Mouse (Mus musculus) lung, embryonic 14.5 days (tissue): ENCODE measurements around the gene Fbl. TPM values are rescaled to one million over a fixed set of nuclear protein-coding genes. Genes with fewer than 3 reads are reported as not detected.

Experiments used
- polyA plus RNA-seq: library from polyadenylated mRNA; unstranded; fragments of >200 nt; fragmentation: Nextera tagmentation; extraction: Ambion mirVana; gene quantifications from 2 replicates; pipeline ENCODE4 v1.2.1, GENCODE M21; 2014

Gene Fbl
- polyA plus RNA-seq, 1 experiment from 2014 or later, result 50.9 TPM

Other genes with a start within 250 kb of the Fbl start
- 10.1 TPM in 2 replicates for gene Zfp974, start 240.2 kb upstream of the Fbl start, polyA plus RNA-seq
- gene Zfp780b, start 190.5 kb upstream of the Fbl start, polyA plus RNA-seq, result 16.2 and 17.5 TPM in 2 replicates
- 6.0 and 6.6 TPM in 2 replicates for gene Zfp850, start 155.6 kb upstream of the Fbl start, polyA plus RNA-seq
- 300 and 307 TPM in 2 replicates for gene Psmc4, start 119.6 kb upstream of the Fbl start, polyA plus RNA-seq
- gene Fcgbp, start 98.5 kb upstream of the Fbl start, polyA plus RNA-seq, result 0.84 and 1.8 TPM in 2 replicates
- gene 9530053A07Rik, start 40.2 kb upstream of the Fbl start, polyA plus RNA-seq, result not detected in 2 replicates
- 13.2 and 14.4 TPM in 2 replicates for gene Dyrk1b, start 9.8 kb downstream of the Fbl start, polyA plus RNA-seq
- 9.8 and 12.9 TPM in 2 replicates for gene Eid2, start 98.2 kb downstream of the Fbl start, polyA plus RNA-seq
- 9.0 and 10.9 TPM in 2 replicates for gene Eid2b, start 108.0 kb downstream of the Fbl start, polyA plus RNA-seq
- 0.15 TPM in 1 of 2 replicates, not detected in the other for gene Selenov, start 121.5 kb downstream of the Fbl start, polyA plus RNA-seq
- 0.43 and 0.66 TPM in 2 replicates for gene Dll3, start 132.5 kb downstream of the Fbl start, polyA plus RNA-seq
- 162 and 174 TPM in 2 replicates for gene Timm50, start 142.4 kb downstream of the Fbl start, polyA plus RNA-seq
- 73.5 and 77.5 TPM in 2 replicates for gene Supt5, start 169.0 kb downstream of the Fbl start, polyA plus RNA-seq
- gene Rps16, start 180.9 kb downstream of the Fbl start, polyA plus RNA-seq, result 1,310 and 1,324 TPM in 2 replicates
- 74.1 and 75.1 TPM in 2 replicates for gene Plekhg2, start 202.9 kb downstream of the Fbl start, polyA plus RNA-seq
- gene Zfp36, start 210.5 kb downstream of the Fbl start, polyA plus RNA-seq, result 12.9 and 13.2 TPM in 2 replicates
- 45.9 and 49.1 TPM in 2 replicates for gene Med29, start 223.0 kb downstream of the Fbl start, polyA plus RNA-seq
- gene Paf1, start 223.2 kb downstream of the Fbl start, polyA plus RNA-seq, result 73.1 and 75.4 TPM in 2 replicates